Mouse (Mus musculus): Measurements from ENCODE around the gene Gon4l. TPM values are rescaled to one million over a fixed set of nuclear protein-coding genes. Genes with fewer than 3 reads are reported as not detected.
A peak's percentile ranks its signal among the peaks of the same experiment; 100 is the strongest.
"Not testable (repeated sequence)": the region's sequence is repeated elsewhere in the genome, so short reads cannot be mapped to it uniquely, and the experiment has no call there.

Gene Gon4l
- polyA plus RNA-seq, 1 experiment from 2014 or later = 7.9 TPM

DNA sequence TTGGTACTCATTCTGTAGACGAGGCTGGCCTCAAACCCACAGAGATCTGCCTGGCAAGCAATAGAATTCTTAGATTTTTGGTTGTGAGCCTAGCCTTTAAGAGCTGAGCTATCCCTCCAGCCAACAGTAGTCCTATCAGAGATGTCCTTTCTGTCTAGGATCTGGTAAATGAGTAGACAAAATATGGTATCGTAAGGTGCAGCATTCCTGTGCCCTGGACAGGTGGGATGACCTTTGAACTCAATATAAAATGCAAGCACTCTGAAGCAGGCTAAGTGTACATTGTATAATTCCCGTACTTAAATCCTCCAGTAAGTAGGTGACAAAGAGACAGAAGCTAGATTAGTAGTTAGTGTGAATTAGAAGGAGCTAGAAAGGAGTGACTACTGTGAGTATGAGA lies 27.1 kb downstream of the Gon4l start:
- ATAC-seq = peak; percentile 81
- peaks cover 26% of the 10 kb centered on the region for H3K36me3 ChIP-seq
- H3K9ac ChIP-seq = no peak overlapping the region
- no peak overlapping the region for H3K4me2 ChIP-seq (replicated peaks)
- H3K4me1 ChIP-seq (replicated peaks) = no peaks in the 10 kb centered on the region
- H3K9me3 ChIP-seq = no peaks in the 10 kb centered on the region
- 69% methylated on average over 3 of the region's 3 CpGs for WGBS
- H3K27me3 ChIP-seq (replicated peaks) = no peaks in the 10 kb centered on the region
- H3K4me3 ChIP-seq (replicated peaks) = no peak overlapping the region
- H3K27ac ChIP-seq = no peak overlapping the region

DNA sequence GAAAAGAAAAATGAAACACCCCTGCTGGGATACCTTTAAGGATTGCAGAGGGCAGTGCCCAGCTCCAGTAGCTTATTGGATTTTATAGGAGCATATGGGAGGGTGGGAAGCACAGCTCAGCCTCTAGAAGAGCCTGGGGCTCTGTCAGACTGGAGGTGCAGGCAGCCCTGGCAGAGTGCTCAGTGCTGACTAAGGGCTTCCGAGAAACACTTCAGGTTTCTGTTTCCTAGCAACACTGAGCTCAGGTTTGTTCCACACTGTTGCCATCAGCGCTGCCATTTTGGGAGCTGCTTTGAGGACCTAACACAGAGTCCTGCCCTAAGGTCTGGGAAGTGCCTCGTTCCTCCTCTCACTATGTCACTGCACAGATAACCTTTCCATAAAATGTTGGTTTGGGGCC lies 31.7 kb downstream of the Gon4l start:
- H3K27ac ChIP-seq; H3K36me3 ChIP-seq; H3K4me1 ChIP-seq (replicated peaks); H3K4me2 ChIP-seq (replicated peaks); H3K27me3 ChIP-seq (replicated peaks); H3K9me3 ChIP-seq; H3K9ac ChIP-seq; H3K4me3 ChIP-seq (replicated peaks): not testable (repeated sequence)
- no CpG with 5 or more reads among the region's 3 CpGs for WGBS
- ATAC-seq = 0 out of 2 replicates have a peak, but pooled peaks have one; percentile 20

DNA sequence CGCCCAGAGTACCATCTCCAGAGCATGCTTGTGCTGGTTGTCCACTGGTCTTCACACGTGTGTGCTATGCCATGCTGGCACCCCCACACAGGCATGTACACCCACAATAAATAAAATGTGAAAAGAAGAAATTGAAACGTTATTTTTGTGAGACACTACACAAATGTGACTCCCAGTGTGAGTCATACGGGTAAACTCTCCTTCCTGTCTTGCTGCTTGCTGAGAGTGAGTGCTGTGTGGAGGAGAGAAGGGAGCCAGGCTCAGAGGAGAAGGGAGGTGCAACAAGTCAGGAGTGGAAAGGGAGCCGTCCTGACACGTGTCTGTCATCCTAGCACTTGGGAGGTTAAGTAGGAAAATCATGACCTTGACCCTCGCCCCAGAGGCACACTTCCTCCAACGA lies 32.1 kb downstream of the Gon4l start:
- H3K36me3 ChIP-seq; H3K9me3 ChIP-seq; H3K27ac ChIP-seq; H3K4me2 ChIP-seq (replicated peaks); H3K4me1 ChIP-seq (replicated peaks); ATAC-seq; H3K27me3 ChIP-seq (replicated peaks); H3K4me3 ChIP-seq (replicated peaks); H3K9ac ChIP-seq: not testable (repeated sequence)
- no CpG with 5 or more reads among the region's 8 CpGs for WGBS

DNA sequence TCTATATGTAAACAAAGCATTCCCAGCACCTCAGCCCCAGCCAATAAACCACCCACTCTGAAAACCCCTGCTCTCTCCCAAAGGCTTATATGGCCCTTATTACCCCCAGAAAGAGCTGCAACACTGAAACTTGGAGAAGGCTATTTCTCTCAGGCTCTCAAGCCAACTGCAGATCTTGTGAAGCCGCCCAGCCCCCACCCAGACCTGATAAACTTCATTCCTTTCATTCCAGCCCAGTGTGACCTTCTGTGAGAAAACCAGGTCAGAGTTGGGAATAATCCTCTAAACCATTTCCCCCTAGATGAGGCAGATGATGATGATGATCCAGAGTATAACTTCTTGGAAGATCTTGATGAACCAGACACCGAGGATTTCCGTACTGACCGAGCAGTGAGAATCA lies 33.4 kb downstream of the Gon4l start:
- not testable (repeated sequence) for H3K27me3 ChIP-seq (replicated peaks); ATAC-seq; H3K27ac ChIP-seq; H3K9ac ChIP-seq; H3K36me3 ChIP-seq; H3K4me2 ChIP-seq (replicated peaks); H3K9me3 ChIP-seq; H3K4me3 ChIP-seq (replicated peaks); H3K4me1 ChIP-seq (replicated peaks)
- WGBS = 88% methylated on average over 3 of the region's 4 CpGs

DNA sequence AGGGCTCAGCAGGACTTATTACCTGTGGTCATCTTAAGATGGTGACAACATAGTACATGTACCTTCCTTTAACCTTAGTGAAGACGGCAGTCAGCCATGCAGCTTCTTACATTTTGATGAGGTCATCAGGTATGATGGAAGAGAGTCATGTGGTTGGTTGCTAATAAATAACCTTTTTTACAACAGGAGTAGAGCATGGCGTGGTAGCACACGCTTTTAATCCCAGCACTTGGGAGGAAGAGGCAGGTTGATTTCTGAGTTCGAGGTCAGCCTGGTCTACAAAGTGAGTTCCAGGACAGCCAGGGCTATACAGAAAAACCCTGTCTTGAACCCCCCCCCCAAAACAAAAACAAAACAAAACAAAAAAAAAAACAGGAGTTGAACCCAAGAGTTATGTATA lies 47.5 kb downstream of the Gon4l start:
- ATAC-seq = not testable (repeated sequence)

DNA sequence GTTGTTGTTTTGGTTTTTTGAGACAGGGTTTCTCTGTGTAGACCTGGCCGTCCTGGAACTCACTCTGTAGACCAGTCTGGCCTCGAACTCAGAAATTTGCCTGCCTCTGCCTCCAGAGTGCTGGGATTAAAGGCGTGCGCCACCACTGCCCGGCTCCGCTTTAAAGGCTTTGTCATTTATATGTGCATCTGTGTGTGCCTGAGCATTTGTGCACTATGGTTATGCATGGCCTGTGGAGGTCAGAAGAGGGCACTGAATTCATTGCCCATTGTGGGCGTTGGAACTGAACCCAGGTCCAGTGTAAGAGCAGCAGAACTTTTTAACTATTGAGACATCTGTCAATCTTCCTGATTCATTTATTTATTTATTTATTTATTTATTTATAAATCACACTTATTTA lies 58.0 kb downstream of the Gon4l start:
- not testable (repeated sequence) for ATAC-seq; H3K4me3 ChIP-seq (replicated peaks); H3K4me2 ChIP-seq (replicated peaks); H3K36me3 ChIP-seq; H3K27me3 ChIP-seq (replicated peaks); H3K27ac ChIP-seq; H3K4me1 ChIP-seq (replicated peaks); H3K9ac ChIP-seq; H3K9me3 ChIP-seq
- WGBS = 97% methylated on average over 7 of the region's 7 CpGs

More for the DNA sequence above, 47.5 kb downstream of the Gon4l start:
- not testable (repeated sequence) for H3K36me3 ChIP-seq; H3K4me3 ChIP-seq (replicated peaks); H3K9me3 ChIP-seq; H3K4me1 ChIP-seq (replicated peaks); H3K27me3 ChIP-seq (replicated peaks); H3K4me2 ChIP-seq (replicated peaks); H3K27ac ChIP-seq; H3K9ac ChIP-seq
- 91% methylated on average over 4 of the region's 4 CpGs for WGBS

DNA sequence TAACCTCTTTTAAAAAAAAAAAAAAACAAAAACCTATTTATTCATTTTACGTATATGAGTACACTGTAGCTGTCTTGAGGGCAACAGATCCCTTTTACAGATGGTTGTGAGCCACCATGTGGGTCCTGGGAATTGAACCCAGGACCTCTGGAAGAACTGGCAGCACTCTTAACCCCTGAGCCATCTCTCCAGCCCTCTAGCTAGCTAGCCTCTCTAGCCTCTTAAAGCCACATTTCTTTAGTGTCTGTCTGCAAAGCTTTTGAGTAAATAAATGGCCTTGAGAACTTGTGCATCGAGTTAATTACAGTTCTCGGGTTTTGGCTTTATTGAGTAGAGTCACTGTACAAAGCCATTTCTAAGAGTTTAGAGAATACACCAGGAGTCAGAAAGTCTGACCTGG lies 69.8 kb downstream of the Gon4l start:
- WGBS = 83% methylated on average over 3 of the region's 3 CpGs
- H3K4me1 ChIP-seq (replicated peaks) = no peaks in the 10 kb centered on the region
- H3K9ac ChIP-seq = no peak overlapping the region
- H3K36me3 ChIP-seq = peaks cover 33% of the 10 kb centered on the region
- H3K9me3 ChIP-seq = no peaks in the 10 kb centered on the region
- no peak overlapping the region for H3K27ac ChIP-seq
- H3K4me3 ChIP-seq (replicated peaks) = no peak overlapping the region
- no peak overlapping the region for H3K4me2 ChIP-seq (replicated peaks)
- no peak for ATAC-seq
- H3K27me3 ChIP-seq (replicated peaks) = no peaks in the 10 kb centered on the region

DNA sequence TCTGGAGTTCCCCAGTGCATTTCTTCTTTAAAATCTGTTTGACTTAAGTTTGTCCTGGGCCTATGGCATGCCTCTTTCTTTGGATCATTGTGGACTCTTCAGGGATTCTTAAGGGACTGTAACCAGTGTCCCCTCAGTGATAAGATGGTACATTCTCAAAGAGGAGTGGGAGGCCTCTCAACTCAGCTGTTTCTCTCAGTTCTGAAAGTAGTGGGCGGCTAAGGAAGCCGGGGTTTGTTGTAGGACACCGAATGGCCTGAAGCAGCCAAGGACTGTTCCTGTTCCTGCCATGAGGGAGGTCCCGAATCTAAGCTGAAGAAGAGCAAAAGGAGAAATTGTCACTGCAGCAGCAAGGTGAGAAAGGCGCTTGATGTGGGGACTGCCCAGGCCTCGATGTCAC lies 70.2 kb downstream of the Gon4l start:
- H3K9ac ChIP-seq = no peak overlapping the region
- 92% methylated on average over 6 of the region's 6 CpGs for WGBS
- H3K27me3 ChIP-seq (replicated peaks) = no peaks in the 10 kb centered on the region
- no peak overlapping the region for H3K4me2 ChIP-seq (replicated peaks)
- H3K27ac ChIP-seq = no peak overlapping the region
- ATAC-seq = no peak
- H3K36me3 ChIP-seq = peaks cover 38% of the 10 kb centered on the region
- no peaks in the 10 kb centered on the region for H3K4me1 ChIP-seq (replicated peaks)
- H3K4me3 ChIP-seq (replicated peaks) = no peak overlapping the region
- no peaks in the 10 kb centered on the region for H3K9me3 ChIP-seq

DNA sequence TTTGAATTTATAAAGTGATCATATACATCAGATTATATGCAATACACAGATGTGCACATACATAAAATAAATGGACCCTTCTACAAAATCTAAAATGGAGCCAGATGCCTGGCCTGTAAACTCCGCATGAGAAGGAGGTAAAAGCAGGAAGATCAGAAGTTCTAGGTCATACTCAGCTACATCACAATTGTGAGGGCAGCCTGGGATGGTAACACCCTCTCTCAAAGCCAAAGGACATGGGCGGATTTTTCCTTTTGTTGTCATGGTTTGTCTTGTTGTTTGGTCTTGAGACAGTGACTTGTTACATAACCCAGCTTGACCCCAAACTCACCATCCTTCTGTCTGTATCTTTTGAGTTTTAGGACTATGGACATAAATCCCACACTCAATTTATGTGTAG lies 70.7 kb downstream of the Gon4l start:
- no peak overlapping the region for H3K4me3 ChIP-seq (replicated peaks)
- H3K9ac ChIP-seq = no peak overlapping the region
- ATAC-seq = no peak
- H3K27ac ChIP-seq = no peak overlapping the region
- WGBS = 94% methylated on average over 2 of the region's 2 CpGs
- no peaks in the 10 kb centered on the region for H3K9me3 ChIP-seq
- no peak overlapping the region for H3K4me2 ChIP-seq (replicated peaks)
- H3K27me3 ChIP-seq (replicated peaks) = no peaks in the 10 kb centered on the region
- peaks cover 43% of the 10 kb centered on the region for H3K36me3 ChIP-seq
- H3K4me1 ChIP-seq (replicated peaks) = no peaks in the 10 kb centered on the region

DNA sequence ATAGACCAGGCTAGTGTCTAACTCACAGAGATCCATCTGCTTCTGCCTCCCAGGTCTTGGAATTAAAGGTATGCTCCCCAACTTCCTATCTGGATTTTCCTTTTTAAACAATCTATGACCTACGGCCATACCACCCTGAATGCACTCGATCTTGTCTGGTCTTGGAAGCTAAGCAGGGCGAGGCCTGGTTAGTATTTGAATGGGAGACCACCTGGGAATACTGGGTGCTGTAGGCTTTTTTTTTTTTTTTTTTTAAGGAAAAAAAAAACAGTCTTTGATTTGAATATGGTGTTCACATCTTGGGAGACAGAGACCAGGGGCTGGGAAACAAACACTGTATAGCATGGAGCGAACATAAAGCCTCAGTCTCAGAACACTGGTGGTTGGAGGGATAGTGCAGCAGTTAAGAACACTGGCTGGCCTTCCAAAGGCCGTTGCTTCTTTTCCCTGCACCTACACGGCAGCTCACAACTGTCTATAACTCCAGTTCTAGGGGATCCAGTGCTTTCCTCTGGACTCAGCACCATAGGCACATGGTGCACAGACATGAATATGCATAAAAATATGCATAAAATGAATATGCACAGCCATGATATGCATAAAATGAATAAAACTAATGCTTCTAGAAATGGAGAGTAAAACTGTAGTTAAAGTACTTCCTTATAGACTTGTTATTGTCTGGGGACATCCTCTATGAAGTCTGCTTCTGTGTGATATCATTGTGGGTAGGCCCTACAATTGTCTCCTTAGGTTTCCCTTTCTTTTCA lies 71.5 kb downstream of the Gon4l start:
- Histone ChIP-seq H3K4me3 (replicated peaks) (no peak overlapping the region), H3K27me3 (replicated peaks) (no peaks in the 10 kb centered on the region), H3K36me3 (peaks cover 50% of the 10 kb centered on the region), H3K4me1 (replicated peaks) (no peaks in the 10 kb centered on the region), H3K9ac (no peak overlapping the region), H3K9me3 (no peaks in the 10 kb centered on the region), H3K27ac (no peak overlapping the region), H3K4me2 (replicated peaks) (no peak overlapping the region)
- 76% methylated on average over 6 of the region's 6 CpGs for WGBS
- ATAC-seq = no peak

DNA sequence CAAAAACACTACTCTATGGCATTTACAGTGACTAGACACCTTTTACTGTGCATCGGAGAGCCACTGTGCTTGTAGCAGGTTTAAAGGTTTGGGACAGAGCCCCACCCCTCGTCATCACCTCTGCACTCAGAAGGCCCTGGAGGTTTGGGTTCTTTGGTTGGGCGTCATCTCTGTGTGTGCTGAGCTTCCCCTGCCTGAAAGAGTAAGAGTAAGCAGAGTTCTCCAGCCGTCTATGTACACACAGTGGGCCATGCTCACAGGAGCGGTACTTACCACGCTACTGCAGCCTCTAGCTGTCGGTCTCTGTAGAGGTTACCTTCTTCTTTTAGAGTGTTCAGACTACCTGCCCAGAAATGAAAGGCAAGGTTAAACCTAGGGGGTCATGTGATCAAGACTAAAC lies 77.6 kb downstream of the Gon4l start:
- H3K4me3 ChIP-seq (replicated peaks) = peak overlapping the region; percentile 79; the same call in 1 of the 2 replicates

DNA sequence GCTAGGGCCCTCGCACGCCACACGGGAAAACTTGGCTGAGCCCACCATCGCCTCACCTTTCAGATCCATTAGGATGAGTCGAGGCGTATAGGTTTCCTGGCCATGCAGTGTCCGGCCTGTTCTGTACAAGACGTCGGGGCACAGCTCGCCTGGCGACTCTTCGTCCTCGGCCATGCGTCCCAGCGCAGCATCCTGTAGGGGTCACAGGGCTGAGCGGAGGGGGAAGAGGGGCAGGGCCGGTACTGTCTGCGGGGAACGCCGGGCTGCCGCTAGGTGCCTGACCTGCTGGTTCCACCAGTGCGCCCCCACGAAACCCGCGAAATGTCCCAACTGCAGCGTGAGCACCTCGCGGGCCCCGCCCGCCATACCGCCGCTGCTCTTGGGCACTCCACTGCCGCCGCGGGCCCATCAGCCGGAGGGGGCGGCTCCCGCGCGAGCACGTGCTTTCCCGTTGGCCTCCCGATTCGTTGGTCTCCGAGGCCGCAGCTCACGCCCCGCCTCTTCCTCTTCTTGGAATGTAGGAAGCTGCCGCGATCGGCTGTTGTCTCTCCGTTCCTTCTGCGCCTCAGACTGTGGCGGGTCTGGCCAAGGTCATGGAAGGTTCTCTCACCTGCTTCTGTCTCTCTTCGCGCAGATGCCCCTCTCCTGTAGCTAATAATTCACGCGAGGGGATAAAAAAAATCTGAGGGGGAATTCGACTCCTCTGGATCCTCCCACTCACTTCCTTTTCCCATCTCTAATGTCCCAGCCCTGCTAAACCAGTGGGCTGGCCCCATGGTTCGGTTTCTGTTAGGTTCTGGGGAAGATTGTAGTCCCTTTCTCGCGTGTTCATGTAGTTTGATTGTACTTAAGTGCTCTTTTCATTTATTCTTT lies 78.7 kb downstream of the Gon4l start, which contains the start of gene Msto1:
TSS of gene Msto1 (minus strand) at position 489 of the 873 bp plus-strand sequence.
- Histone ChIP-seq H3K4me3 (replicated peaks) (peak within 1 kb of the TSS; percentile 79), H3K27me3 (replicated peaks) (no peaks in the 10 kb centered on the region), H3K9me3 (no peaks in the 10 kb centered on the region), H3K4me1 (replicated peaks) (peaks cover 10% of the 10 kb centered on the region; the same call in 1 of the 2 replicates), H3K9ac (peak within 1 kb of the TSS; percentile 71), H3K27ac (peak within 1 kb of the TSS; percentile 87), H3K4me2 (replicated peaks) (peak within 1 kb of the TSS; percentile 85), H3K36me3 (peaks cover 26% of the 10 kb centered on the region; the same call in 1 of the 2 replicates)
- under 1% methylated on average over 62 of the region's 62 CpGs for WGBS
- peak; percentile 98 for ATAC-seq

More for the DNA sequence above, 77.6 kb downstream of the Gon4l start:
- H3K27ac ChIP-seq = no peak overlapping the region
- peaks cover 10% of the 10 kb centered on the region; the same call in 1 of the 2 replicates for H3K4me1 ChIP-seq (replicated peaks)
- ATAC-seq = no peak
- no peaks in the 10 kb centered on the region for H3K27me3 ChIP-seq (replicated peaks)
- no peak overlapping the region for H3K9ac ChIP-seq
- H3K9me3 ChIP-seq = no peaks in the 10 kb centered on the region
- WGBS = 89% methylated on average over 7 of the region's 7 CpGs
- H3K36me3 ChIP-seq = peaks cover 37% of the 10 kb centered on the region
- H3K4me2 ChIP-seq (replicated peaks) = peak overlapping the region; percentile 85

Data from intestine, embryonic 15.5 days (tissue).